Mouse (Mus musculus) heart, postnatal 4 days (tissue): Measurements from ENCODE around the gene Fam216a. TPM values are rescaled to one million over a fixed set of nuclear protein-coding genes. Genes with fewer than 3 reads are reported as not detected.

Experiments used
- DNase-seq: peaks from one replicate; pipeline ENCODE4 v3.0.0; 2021
- total RNA-seq, 2 experiments: library from RNA; stranded (reverse); gene quantifications; 2 replicates each; pipeline ENCODE4 v1.2.3; 2021

Gene Fam216a
- total RNA-seq, 2 experiments from 2014 or later, result 21.9 to 24.1 TPM

GRCm38 (mm10) chr5:122390671-122391070 is 18.5 kb upstream of the Fam216a start:
- no peak for DNase-seq

DNA sequence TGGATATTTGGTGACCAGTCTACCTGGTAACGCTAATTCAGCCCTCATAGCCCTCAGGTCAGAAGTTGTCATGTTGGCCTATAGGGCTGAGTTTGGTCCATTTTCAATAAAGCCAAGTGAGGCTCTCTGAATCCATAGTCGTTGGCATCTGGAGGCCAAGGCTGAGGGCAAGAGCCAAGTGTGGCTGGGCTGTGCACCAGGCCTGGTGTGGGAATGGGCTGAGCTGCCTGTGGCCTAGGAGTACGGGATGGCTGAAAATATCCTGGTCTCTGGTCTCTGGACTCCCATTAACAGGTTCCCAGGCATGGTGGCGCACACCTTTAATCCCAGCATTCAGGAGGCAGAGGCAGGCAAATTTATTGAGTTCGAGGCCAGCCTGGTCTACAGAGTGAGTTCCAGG is 17.8 kb upstream of the Fam216a start:
- no peak for DNase-seq

DNA sequence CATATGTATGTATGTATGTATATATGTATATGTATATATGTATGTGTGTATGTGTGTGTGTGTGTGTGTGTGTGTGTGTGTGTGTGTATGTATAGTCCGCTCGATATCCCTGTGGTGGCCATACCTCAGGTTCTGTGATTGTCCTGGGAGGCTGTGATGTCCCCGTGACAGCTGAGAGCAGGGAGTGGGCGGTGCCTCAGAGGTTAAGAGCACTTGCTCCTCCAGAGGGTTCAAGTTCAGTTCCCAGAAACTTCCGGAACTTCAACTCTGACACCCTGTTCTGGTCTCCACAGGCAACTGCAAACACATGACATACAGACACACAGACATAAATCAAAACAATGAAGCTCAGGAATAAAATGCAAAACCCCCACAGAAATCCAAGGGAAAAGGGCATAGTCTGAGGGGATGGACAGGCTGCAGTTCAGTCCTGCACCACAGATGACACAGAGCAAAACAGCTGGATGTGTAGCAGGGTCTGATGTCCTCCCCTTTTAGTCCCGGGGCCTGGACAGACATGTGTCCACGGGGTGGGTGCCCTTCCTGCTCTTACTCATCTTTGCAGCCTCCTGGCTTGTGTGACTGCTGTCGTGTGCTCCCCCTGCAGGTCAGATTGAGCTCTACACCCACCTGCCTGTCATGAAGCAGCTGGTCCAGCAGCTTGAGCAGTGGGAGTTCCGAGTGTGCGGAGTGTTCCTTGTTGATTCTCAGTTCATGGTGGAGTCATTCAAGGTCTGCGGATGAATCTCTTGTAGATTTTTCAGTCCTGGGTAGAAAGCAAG is 7.4 kb upstream of the Fam216a start:
- peak; percentile 82 for DNase-seq

GRCm38 (mm10) chr5:122378171-122378570 is 6.0 kb upstream of the Fam216a start:
- DNase-seq, result no peak

DNA sequence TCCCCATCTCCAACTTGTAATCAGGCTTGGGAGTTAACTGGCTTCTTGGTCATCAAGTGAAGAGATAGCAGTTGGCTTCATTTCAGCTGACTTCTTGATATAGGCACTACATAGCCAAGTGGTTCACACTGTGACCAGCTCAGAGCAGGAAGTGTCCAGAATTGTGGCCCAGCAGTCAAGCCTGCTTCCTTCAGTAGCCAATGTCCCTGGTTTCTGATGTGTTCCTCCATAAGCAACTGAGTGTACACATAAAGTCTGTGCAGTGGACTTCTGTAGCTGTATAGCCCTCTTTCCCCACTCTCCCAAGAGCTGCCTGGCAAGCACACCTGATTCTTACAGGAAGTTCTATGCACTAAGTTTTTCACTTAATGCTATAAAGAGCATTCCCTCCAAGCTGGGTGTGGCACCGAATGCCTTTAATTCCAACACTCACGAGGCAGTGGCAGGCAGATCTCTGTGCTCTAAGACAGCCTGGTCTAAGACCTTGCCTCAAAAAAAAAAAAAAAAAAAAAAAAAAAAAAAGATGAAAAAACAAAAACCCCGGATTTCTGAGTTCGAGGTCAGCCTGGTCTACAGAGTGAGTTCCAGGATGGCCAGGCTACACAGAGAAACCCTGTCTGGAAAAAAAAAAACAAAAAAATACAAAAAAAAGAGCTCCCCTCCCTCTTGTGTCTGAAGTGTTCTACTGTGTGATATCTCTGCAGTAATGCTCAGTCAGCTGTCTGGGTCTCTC is 5.1 kb upstream of the Fam216a start:
- DNase-seq, result no peak

DNA sequence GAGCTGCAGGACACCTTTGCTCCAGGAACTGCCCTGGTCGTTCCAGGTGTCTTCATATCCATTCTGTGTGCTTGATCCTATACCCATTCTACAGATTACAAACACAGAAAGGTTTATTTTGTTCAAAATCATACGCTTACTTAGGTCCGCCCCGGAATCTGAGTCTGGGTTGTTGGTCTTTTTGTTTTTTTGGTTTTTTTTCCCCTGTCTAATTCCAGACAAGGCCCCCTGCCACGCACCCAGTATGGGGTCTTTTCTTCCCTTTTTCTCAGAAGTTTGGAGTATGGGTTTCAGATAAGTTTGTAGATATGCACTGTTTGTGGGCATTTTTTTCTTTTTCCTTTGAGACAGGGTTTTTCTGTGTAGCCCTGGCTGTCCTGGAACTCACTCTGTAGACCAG is 714 bp upstream of the Fam216a start:
- no peak for DNase-seq

DNA sequence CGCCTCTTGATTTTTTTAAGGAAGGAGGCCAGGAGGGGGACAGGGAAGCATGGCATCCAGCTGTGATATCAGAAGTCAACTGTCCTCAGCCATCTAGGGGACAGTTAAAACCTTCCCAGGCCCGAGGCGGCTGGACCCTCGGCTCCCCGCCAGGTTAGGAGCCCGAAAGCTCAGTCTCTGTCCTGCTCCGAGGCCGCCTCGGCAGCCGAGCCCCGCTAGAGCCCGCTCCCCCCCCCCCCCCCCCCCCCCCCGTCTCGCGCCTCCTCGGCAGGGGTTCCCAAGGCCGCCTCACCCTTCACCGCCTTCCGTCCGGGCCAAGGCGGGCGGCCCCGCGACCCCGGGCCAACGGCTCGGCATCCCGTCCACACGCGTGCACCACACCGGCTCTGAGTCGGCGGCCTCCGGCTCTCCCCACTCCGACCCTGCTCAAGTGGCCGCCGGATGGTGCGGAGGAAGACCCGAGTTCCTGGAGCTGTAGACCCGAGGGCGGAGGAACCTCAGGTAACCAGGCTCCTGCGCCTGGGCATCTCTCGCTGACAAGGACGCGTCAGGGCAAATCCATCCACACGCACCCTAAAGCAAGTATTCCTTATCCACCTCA is 473 bp downstream of the Fam216a start, which contains the start of gene Gpn3:
Gene Gpn3, plus strand, starts transcription at position 286 of the 601 bp plus-strand sequence.
- DNase-seq, result peak; percentile 56

DNA sequence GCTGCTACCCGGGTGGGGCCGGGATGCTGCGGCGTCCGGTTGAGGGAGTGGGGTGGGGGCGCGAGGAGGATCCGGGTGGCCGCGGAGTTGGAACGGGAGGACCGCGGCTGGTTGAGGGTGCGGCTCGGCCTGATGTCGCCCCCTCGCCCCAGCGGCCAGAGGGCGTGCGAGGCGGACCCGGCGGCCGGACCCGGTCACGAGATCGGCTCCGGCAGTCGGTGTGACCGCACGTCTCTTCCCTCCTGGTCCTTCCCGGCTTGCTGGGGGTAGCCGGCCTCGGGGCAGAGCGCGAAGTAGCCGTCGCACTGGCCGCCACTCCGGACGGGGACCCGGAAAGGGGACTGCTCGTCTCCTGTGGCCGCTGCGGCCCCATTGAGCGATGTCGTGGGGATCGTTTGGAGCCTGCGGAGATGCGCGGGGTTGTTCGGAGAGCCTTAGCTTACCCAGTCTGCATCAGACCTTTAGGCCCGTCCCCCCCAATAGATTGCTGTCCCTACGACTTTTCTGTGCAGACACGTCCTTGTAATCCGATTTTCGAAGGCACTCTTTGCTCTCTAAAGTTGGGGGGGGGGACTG is 17.6 kb downstream of the Fam216a start:
- no peak for DNase-seq

DNA sequence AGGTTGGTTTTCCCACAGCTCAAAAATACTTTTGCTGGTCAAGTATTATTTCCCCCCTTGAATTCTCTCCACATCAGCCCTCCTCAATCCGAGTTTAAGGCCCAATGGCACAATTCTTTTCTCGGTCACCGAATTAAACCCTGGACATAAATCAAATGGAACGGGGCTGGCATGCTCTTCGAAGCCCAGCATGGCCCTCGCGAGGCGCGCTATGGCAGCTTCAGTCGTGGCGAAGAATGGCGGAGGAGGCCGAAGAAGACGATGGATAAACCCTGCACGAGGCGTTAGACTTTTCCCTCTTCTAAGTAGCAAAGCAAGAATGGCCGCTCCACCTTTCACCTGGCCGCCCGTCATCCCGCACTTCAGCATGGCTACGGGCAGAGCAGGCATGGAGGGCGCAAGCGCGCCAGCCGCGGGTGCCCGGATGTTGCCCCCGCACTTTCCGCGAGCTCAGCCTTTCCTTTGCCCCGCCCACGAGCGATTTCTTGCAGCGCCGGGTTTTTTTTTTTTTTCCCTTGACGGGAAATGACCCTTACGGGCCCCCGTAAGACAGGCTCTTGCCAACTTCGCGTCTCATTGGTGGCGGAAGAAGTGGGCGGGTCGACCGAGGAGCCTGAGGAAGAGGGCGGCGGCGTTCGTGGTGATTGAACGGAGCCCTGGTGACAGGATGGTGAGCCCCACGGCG is 18.2 kb downstream of the Fam216a start, which contains the start of the genes Rad9b and Vps29:
Gene Rad9b, minus strand, starts transcription at position 427 of the 685 bp plus-strand sequence.
Gene Vps29, plus strand, starts transcription at position 563 of the 685 bp plus-strand sequence.
- DNase-seq, result peak; percentile 99

GRCm38 (mm10) chr5:122345777-122346176 is 26.4 kb downstream of the Fam216a start:
- DNase-seq, result no peak

DNA sequence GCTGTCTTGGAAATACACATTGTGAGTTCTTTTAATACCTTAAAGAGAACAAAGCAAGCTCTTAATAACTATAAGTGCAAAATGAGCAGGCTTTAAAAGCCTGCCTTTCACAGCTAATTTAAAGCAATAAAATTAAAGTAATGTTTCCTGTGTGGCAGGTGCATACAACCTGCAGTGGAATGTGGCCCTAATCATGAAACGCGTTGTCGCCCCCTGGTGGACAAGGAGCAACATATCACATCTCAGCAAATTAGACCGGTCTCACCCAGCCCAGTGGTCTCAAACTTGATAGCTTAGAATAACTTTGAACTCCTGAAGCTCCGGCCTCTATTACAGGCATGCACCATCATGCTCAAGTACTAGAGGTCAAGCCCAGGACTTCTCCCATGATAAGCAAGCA is 27.9 kb downstream of the Fam216a start:
- DNase-seq, result peak; percentile 83

- DNase-seq, result no peak
Measured at GRCm38 (mm10) chr5:122343768-122344167, 28.4 kb downstream of the Fam216a start.

DNA sequence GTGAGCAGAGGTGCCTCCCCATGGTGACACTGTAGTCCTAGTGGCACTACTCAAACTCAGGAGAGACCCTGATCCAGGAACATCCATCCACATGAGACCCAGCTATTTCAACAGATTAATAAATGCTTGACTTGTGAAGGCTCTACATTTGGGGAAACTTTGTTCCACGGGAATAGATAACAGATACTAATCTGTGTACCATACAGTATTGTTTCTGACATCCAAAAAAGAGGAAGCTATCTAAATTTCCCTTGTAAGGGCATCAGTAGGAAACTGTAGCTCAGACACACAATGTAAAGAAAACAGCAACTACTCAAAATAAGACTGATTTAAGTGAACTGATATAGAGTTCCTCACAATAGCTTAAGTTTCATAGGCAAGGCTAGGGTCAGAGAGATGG is 29.3 kb downstream of the Fam216a start:
- no peak for DNase-seq

DNA sequence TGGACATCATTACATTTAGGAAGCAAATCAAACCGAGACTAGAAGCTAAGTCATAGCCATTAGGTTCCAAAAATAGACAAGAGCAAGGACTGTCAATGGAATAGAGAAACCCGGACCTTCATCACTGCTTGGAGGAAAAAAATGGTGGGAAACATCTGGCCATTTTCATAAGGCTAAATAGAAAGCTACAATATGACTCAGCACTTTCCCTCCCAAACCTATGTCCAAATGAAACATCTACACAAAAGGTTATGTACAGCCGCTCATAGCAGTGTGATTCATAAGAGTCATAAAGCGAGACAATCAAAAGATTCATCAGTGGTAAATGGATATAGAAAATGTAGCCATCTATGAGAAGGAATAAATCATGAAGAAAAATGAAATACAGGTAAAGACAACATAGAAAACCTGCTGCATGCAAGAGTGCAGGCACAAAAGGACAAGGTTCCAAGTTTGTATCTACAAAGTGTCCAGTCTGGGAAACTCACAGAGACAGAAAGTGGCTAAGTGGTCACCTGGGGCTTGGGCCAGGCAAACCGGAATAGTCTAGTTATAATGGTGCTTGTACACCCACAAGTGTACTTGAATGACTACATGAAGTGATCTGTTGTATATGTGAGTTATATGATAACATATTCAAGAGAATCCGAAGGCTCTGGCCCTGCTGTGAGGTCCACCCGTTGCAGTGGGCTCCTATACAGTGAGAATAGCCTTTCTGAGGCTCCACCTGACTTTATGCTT is 35.4 kb downstream of the Fam216a start:
- DNase-seq, result no peak

DNA sequence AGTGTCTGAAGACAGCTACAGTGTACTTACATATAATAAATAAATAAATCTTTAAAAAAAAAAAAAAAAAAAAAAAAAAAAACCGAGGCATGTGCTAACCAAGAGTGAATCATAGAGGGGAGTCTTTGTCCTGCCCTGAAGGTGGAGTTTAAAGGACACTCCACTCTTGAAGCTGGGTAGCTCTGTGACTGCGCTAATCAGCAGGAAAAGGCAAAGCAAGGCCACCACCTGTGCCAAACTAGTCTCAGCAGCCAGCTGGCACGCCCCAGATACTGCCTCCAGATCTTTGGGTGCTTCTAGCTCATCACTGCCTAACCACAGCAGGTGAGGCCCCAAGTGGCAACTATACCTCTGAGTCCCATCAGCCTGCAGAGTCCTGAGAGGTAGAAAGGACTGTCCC is 37.5 kb downstream of the Fam216a start:
- DNase-seq, result no peak

DNA sequence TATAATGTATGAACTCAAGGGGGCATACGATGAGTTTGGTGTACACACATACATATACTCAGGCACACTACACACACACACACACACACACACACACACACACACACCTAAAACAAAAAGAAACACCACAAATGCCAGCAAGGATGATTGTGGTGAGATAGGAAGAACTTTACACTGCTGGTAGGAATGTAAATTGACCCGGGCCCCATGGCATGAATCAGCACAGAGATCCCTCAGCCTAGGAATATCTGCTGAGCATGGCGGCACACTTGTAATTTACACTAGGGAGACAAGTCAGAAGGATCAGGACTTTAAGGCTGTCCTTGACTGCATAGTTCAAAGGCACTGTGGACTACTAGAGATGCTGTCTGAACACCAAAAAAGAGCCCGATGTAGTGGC is 41.9 kb downstream of the Fam216a start:
- no peak for DNase-seq

DNA sequence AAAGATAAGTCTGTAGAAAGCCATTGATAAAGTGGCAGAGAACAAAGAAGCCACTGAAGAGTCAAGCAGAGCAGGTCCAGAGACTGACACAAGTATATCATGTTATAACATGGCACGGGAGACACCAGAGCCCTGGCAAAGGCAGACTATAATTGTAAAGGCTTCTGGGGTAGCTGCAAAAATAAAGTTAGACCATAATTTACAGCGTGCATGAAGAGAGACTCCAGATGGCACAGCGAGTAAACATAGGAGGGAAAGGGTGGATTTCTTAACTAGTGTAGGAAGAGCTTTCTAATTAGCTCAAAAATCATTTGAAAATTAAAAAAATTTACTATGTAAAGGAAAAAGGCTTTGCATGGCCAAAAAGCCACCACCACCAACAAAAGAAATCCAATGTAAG is 44.9 kb downstream of the Fam216a start:
- DNase-seq, result no peak

- no peak for DNase-seq
Measured at GRCm38 (mm10) chr5:122325477-122325876, 46.7 kb downstream of the Fam216a start.

DNA sequence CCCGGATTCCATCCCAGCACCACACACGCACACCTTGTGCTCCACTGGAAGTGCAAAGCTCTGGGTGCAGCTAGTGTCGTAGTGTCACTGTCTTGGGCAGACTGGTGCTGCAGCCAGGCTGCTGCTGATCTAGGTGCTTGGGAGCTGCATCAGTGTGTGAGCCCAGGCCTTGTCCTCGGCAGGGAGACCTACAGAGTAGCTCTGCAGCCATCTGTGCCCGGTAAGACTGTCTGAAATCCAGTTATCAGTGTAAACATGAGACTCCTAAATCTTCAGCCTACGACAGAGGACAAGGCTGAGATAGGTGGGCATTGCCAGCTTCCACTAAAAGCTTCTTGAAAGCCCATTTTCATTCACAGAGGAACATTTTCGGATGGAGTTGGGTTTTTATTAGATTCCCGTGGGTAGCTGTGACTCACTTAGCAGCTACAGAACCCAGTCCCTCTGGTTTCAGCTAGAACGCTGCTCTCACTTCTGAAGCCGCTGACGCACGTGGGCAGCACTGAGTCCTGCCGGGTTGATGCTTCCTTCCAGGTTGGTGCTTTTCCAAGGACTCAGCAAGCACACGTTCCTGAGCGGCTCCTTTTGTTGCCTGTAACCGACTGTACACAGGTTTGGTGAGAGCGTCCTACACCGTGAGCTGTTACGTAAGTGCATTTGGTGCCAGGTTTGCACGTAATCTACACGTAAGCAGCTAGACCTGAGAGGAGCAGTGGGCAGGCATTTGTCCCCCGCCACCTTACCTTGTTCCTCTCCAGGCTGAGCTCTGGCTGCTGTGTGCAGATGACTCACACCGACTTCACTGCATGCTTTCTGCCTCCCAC is 47.3 kb downstream of the Fam216a start:
- DNase-seq, result no peak

DNA sequence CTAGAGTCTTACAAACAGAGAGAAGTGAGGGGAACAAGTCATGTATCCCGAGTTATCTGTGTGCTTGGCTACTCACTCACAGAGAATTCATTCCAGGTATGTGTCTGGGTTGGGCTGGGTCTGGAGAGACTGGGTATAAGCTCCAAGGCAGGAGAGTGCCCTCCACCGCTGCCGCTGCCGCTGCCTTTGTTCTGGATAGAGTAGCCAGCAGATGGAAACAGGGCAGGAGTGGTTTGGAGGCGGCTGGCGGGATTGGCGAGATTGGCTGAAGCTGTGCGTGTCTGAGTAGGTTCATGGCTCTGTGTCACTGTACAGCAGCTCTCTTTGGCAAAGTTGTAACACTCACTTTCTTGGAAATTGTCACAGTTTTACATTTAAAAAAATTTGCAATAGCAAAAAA is 48.6 kb downstream of the Fam216a start:
- DNase-seq, result no peak
